Mouse (Mus musculus) mouse embryonic stem cell (cell line): ENCODE measurements at regions not wholly inside any gene's neighbourhood (a gene's known extent, or its start where the extent isn't known, plus 50 kb on each side); places are given as distances from the start of the nearest gene placed in this dataset.

Experiments
- in situ Hi-C, 2 experiments: fragments of 300-500 bp; cut with MboI; formaldehyde crosslinking; loops; 1 replicate in 1 of 2; 3 replicates in 1 of 2; pipeline ENCODE4 v1.14.3; 2019 to 2020; ENCODE audit warnings: low sequenced_read_pairs in 2 of 2, low pct_unique_long_range_greater_than_20kb in 1 of 2, mixed read lengths in 1 of 2; ENCODE audit not compliant: unreplicated experiment in 1 of 2

- in situ Hi-C loops: no loop called here
Observed at GRCm38 (mm10) chr8:48944177-48944576, 100.4 kb upstream of the Tenm3 start.

- in situ Hi-C loops: no loop called here
Observed at GRCm38 (mm10) chr8:48937144-48937543, 93.4 kb upstream of the Tenm3 start.

- in situ Hi-C loops: no loop called here
Observed at GRCm38 (mm10) chr8:48927135-48927534, 83.4 kb upstream of the Tenm3 start.

GRCm38 (mm10) chr8:48915275-48915674, 71.5 kb upstream of the Tenm3 start:
- in situ Hi-C loops: no loop called here

- in situ Hi-C loops: no loop called here
Observed at GRCm38 (mm10) chr8:48912842-48913241, 69.1 kb upstream of the Tenm3 start.

DNA sequence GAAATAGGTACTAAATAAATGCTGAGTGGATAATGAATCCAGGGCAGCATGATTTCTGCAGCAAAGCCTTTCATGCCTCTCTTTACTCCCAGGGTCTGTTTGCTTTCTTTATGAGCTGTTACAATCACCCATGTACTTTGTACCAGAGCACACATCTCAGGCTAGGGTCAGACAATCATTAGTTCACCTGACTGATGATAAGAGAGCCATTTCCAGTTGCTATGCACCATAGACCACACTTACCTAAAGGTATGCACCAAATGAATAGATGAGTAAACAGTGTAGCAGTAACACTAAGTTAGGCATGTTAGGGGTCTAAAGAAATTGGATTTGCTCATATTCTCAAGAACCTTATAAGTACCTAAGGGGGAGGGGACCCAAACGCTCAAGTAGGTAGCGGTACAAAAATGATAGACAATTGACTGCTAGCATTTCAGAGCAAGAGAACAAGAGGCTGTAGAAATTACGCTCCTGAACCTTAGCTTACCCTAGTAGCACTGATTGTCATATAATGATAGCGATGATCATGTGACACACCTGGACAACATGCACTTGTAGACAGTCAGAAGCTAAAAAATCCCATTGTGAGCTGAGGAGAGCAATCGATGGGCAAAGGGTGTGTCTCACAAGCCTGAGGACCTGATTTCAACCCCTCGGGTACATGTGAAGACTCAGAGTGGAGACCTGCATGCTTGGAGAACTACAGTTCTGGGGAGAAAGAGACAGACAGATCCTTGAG, 58.1 kb upstream of the Tenm3 start:
- in situ Hi-C loops: no loop called here

DNA sequence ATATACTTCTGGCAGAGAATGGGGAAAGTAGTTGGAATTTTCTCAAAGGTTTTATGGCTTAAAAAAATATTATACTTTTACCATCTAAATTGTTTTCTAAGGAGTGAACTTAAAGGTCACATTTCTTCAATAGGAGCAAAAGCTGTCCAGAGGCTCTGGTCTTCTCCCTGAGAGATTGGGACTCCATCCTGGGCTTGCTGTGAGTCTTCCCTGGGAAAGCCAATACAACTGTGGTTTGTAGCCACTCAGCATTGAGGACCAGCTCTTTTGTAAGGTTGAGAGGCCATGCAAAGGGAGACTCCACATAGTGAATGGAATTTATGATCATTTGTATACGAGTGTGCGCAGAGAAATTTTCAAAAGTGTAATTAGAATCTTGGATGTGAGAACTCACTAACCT, 52.9 kb upstream of the Tenm3 start:
- in situ Hi-C loops: no loop called here

- in situ Hi-C loops: no loop called here
Observed at GRCm38 (mm10) chr8:48896251-48896650, 52.5 kb upstream of the Tenm3 start.

GRCm38 (mm10) chr8:48895586-48895985, 51.8 kb upstream of the Tenm3 start:
- in situ Hi-C loops: no loop called here
